Mouse (Mus musculus): Measurements from ENCODE around the gene Slc25a35.
"Not testable (repeated sequence)": the region's sequence is repeated elsewhere in the genome, so short reads cannot be mapped to it uniquely, and the experiment has no call there.

The Slc25a35 gene

DNA sequence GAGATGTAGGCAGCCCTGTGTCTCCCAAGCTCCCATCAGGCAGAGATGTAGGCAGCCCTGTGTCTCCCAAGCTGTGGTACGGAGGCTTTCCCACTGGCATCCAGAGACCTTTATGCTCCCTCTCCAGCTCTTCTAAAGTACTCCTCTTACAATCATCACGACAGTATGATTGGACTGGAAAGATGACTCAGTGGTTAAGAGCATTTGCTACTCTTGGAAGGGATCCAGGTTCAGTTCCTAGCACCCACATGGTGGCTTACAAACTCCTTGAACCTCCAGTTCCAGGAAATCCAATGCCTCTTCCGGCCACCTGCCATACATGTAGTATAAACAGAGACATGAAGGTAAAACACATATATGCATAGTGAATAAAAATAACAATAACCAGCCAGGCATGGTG, 6.3 kb upstream of the Slc25a35 start:
- DNase-seq (ENCODE audit: low spot score), result no peak

- DNase-seq (ENCODE audit: low spot score), result not testable (repeated sequence)
These were observed 5.8 kb upstream of the Slc25a35 start for GRCm38 (mm10) chr11:68962159-68962558.

DNA sequence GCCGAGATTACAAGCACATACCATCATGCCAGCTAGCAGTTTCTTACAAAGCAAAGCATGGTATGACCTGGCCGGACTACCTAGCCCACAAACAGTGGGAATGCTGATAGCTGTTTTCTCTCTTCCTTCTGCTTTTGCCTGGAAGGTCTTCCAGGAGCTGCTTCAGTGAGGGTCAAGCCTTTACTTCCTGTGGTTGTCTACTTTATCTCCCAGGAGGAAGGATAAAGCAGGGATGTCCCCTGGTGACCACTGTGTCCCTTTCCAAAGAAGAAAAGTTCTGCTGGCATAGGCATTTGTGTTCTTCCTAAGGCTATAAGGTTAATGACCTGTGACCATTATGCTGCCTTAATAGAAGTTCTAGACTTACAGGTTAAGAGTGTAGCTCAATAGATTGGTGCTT, 4.5 kb upstream of the Slc25a35 start:
- DNase-seq (ENCODE audit: low spot score), result no peak

DNA sequence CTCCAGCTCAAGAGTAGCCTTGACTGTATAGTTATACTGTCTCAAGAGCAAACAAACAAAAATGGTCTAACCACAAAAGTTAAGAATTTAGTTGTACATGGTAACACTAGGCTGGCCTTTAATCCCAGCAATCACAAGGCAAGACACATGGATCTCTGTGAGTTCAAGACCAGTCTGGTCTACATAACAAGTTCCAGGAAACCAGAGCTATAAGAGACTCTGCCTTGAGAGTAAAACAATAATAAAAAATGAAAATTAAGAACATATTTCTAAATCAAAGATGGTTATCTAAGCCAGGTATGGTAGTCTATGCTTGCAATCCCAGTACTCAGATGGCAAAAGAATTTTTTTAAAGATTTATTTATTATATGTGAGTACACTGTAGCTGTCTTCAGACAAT, 2.9 kb upstream of the Slc25a35 start:
- no peak for DNase-seq (ENCODE audit: low spot score)

GRCm38 (mm10) chr11:68965845-68966244, 2.1 kb upstream of the Slc25a35 start:
- peak; percentile 75 for DNase-seq (ENCODE audit: low spot score)

- no peak for DNase-seq (ENCODE audit: low spot score)
These were observed 1.4 kb upstream of the Slc25a35 start for GRCm38 (mm10) chr11:68966554-68966953.

DNA sequence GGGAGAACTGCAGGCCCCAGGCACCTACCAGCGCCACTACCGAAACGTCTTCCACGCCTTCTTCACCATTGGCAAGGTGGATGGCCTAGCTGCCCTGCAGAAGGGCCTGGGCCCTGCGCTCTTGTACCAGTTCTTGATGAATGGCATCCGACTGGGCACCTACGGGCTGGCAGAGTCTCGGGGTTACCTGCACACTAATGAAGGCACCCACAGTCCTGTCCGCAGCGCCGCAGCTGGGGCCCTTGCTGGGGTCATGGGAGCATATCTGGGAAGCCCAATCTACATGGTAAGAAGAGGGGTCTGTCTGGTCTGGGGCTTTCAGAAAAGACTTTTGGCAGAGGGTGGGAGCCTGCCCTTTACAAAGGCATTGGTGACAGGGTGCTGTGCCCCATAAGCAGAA, 821 bp downstream of the Slc25a35 start:
- DNase-seq (ENCODE audit: low spot score), result no peak

DNA sequence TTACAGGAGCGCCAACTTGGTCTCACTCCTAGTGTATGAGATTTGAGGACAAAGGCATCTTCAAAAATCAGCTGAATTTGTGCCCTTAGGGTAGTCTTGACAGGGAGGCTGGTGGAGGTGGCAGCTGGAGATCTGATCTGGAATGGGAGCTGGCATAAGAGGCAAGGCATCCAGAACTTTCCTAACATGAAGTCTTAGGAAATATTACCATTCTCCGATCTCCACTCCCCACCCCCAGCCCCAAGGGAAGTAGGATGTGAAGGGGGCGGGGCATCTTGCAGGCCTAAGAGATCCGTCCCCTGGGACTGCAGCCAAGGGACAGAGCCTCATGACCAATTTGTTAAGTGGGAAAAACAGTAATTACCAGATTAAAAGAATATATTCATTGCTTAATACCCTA, 2.3 kb downstream of the Slc25a35 start:
- no peak for DNase-seq (ENCODE audit: low spot score)

DNA sequence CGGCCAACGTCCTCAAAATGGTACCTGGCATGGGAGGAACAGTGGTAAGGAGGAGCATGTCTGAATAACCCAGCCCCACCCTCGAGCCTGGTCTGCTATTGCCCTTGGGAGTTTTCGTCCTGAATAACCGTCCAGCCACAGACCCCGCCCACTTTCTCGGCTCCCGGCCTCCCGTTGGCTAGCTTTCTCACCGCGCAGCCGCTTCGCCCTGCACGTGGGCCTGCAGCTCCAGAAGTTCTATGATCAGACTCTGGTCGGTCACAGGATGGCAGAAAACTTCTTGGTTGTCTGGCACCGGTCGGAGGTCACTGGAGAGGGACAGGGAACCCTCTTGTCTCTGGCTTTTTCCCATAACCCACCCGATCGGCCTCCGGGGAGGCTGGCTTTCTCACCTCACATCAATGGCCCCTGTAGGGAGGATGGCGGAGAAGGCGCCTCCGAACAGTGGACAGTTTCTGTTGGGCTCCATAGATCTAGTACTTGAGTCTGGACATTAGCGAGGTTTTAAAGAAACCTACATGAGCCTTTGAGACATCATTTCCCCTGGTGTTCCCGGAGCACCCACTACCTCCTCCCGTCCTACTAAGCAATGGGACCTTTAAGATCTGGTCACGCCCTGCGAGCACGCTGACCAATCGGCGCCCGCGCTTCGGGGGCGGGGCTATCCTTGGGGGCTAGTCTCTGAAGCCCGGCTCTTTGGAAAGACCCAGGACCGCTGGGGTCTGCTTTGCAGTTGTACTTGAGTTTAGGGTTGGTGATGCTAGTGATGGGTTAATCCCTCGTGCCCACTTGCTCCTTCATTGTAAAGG, 5.5 kb downstream of the Slc25a35 start:
- DNase-seq (ENCODE audit: low spot score), result peak; percentile 93

DNA sequence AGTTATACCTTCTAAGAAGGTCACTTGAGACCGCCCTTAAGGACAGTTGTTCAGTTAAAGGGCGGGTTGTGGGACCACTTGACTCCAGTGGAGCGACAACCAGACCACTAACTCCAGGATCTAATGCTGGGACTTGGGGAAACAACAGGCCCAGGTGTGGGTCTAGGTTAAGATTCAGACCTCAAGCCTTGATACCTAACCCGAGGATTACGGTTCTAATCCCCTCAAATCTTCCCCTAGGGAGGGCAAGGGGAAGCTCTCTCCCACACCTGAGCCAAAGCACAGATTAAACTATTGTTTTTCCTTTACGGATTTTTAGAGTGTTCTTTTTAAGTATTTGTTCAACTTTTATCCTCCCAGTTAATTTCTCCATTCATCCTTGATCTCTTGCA, 6.1 kb downstream of the Slc25a35 start:
- no peak for DNase-seq (ENCODE audit: low spot score)

GRCm38 (mm10) chr11:68975085-68975484, 7.2 kb downstream of the Slc25a35 start, which contains the start of gene Rangrf:
Rangrf (minus strand) TSS chr11:68975185.
- DNase-seq (ENCODE audit: low spot score), result no peak

- no peak for DNase-seq (ENCODE audit: low spot score)
These were observed 7.7 kb downstream of the Slc25a35 start for GRCm38 (mm10) chr11:68975601-68976000.

DNA sequence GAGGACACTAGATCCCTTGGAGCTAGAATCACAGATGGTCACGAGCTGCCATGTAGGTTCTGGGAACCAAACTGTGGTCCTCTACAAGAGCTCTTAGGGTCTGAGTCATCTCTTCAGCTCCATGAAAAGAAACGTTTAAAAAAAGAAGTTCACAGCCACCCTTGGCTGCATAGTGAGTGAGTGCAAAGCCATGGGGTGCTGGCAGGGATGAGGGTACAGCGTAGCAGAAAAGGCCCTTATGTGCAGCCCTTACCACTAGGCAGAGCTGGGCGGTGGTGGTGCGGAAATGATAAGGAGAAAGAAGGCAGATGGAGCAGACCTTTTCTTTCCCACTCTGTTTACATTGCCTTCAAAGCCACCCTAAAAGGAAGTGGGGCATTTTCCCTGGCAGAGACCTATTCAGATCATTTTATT, 11.4 kb downstream of the Slc25a35 start:
- no peak for DNase-seq (ENCODE audit: low spot score)

GRCm38 (mm10) chr11:68980919-68981318, 13.0 kb downstream of the Slc25a35 start:
- DNase-seq (ENCODE audit: low spot score), result no peak

DNA sequence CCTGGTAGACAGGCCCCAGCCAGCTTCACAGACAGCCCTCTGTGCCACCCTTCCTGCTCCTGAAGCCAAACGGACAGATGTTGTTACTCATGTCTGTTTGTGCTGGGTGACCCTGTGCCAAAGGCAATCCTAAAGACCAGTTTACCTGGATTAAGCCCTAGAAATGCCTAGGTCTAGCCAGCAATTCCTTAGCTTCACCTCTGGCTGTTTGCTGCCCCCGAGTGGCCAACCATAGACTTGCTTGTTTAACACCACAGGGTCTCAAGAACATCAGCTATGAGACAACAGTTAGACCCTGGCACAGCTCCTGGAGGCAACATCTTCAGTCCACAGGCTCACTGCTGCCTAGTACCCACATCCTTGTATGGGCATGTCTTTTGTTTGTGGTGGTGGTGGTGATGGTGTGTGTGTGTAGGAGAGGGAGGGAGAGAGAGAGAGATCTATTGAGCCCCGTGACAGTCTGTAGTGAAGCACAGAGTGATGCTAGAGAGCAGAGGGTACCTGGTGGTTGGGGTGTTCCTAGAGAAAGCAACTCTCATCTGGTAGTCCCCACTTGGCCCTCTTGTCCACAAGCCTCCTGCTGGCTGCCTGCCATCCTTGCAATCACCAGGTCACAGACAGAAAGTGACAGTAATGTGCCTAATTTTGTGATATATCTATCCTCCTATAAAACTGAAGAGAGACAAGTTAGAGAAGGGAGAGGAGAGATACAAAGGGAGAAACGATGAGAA, 14.9 kb downstream of the Slc25a35 start:
- peak; percentile 85 for DNase-seq (ENCODE audit: low spot score)

- DNase-seq (ENCODE audit: low spot score), result no peak
These were observed 19.5 kb downstream of the Slc25a35 start for GRCm38 (mm10) chr11:68987365-68987882.

DNA sequence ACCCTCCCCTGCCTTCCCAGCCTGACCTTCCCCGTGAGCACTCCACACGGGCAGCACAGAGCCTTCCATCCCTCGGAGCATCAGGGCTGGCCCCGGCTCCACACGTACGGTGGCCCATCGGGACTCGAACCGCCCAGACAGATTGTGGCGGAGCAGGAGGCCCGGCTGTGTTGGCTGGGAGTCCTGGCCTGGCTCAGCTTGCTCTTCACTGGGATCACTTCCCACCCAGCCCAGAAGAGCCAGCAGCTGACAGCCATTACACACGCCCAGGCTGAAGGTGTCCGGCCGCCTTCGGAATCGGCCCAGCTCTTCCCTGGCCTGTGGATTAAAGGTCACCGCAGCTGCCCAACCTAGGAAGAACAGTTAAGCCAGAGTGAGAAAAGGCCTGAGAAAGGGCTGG, 20.4 kb downstream of the Slc25a35 start:
- DNase-seq (ENCODE audit: low spot score), result no peak

DNA sequence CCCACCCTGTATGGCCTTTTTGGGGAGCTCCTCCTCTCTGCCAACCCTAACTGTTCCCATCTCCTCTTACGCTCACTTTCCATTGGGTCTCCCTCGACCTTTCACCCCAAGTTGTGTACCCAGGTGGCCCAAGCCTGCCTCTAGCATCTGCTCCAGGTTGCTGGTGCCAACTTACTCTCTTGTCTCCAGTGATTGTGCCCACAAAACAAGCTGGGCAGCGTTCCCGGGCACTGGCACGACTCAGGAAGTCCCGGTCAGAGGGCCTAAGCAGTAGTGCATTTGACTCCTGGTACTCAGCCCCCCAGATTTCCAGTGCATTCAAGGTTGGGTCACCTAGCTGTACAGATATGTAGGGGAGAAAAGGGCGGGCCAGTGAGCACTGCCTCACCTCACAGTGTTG, 25.2 kb downstream of the Slc25a35 start:
- no peak for DNase-seq (ENCODE audit: low spot score)

DNA sequence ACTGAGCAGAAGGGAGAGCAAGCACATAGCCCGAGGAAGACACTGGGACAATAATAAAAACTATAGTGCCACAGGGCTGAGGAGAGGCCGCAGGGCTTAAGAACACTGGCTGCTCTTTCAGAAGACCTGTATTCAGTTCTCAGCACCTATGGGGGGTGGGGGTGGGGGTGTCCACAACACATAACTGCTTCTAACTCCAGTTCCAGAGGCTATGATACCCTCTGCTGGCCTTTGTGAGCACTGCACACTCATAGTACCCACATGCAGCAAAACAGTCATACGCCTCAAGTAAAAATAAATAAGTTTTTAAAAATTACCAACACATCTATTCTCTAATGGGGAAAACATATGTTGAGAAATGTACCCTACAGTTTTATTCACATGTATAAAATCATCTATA, 26.4 kb downstream of the Slc25a35 start:
- DNase-seq (ENCODE audit: low spot score), result no peak

DNA sequence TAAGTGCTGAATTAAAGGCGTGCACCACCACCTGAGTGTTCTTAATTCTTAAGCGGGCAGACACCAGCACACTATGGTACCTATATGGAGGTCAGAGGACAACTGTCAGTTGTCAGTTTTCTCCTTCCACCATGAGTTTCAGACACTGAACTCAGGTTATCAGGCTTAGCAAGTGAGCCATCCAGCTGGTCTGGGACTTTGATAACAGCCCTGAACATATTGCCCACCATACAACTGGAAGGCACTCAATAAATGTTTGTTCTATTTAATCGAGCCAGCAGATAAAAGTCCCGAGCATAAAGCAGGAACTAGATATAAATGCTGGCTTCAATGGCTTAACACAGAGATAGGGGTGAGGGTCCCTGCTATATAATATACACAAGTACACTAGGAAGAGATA, 29.1 kb downstream of the Slc25a35 start:
- no peak for DNase-seq (ENCODE audit: low spot score)

- DNase-seq (ENCODE audit: low spot score), result not testable (repeated sequence)
These were observed 34.9 kb downstream of the Slc25a35 start for GRCm38 (mm10) chr11:69002782-69003181.

GRCm38 (mm10) chr11:69003592-69003991, 35.7 kb downstream of the Slc25a35 start:
- DNase-seq (ENCODE audit: low spot score), result no peak

GRCm38 (mm10) chr11:69005193-69005592, 37.3 kb downstream of the Slc25a35 start:
- no peak for DNase-seq (ENCODE audit: low spot score)
